Mouse (Mus musculus) midbrain, embryonic 15.5 days (tissue): ENCODE data around the gene Gm49388. TPM values are rescaled to one million over a fixed set of nuclear protein-coding genes. Genes with fewer than 3 reads are reported as not detected.

Experiments
- ATAC-seq: fragments of 200-750 bp; cut with Nextera tagmentation; replicated peaks from 2 replicates; pipeline ENCODE4 v1.8.0; 2017; ENCODE audit warnings: moderate TSS enrichment
- H3K27ac ChIP-seq: fragments of 300-500 bp; sonication (generic); 2 replicates; pipeline ENCODE4 v1.5.1; 2015; ENCODE audit warnings: mild to moderate bottlenecking, inconsistent platforms
- H3K27me3 ChIP-seq: fragments of 300-500 bp; sonication (generic); replicated peaks from 2 replicates; pipeline ENCODE4 v1.6.1; 2015; ENCODE audit warnings: inconsistent platforms
- H3K36me3 ChIP-seq: fragments of 300-500 bp; sonication (generic); replicated peaks from 2 replicates; pipeline ENCODE4 v1.6.1; 2015; ENCODE audit warnings: inconsistent platforms
- H3K4me1 ChIP-seq: fragments of 300-500 bp; sonication (generic); 2 replicates; pipeline ENCODE4 v1.6.1; 2015; ENCODE audit warnings: inconsistent platforms
- H3K4me2 ChIP-seq: fragments of 300-500 bp; sonication (generic); 2 replicates; pipeline ENCODE4 v1.6.1; 2015; ENCODE audit warnings: inconsistent platforms, mild to moderate bottlenecking, moderate library complexity
- H3K4me3 ChIP-seq: fragments of 300-500 bp; sonication (generic); 2 replicates; pipeline ENCODE4 v1.5.1; 2015; ENCODE audit warnings: mild to moderate bottlenecking, inconsistent platforms
- H3K9ac ChIP-seq: fragments of 300-500 bp; sonication (generic); 2 replicates; pipeline ENCODE4 v1.6.1; 2015; ENCODE audit warnings: mild to moderate bottlenecking, inconsistent platforms
- H3K9me3 ChIP-seq: fragments of 300-500 bp; sonication (generic); 2 replicates; pipeline ENCODE4 v1.6.1; 2016; ENCODE audit warnings: inconsistent platforms
- WGBS: fragments of 180-500 bp; shearing (Covaris S2); methylation state at CpG from one replicate; pipeline ENCODE4 v1.1.7; 2015; ENCODE audit warnings: mixed read lengths; 5-methylcytosine and 5-hydroxymethylcytosine counted together
- polyA plus RNA-seq: library from polyadenylated mRNA; unstranded; fragments of >200 nt; fragmentation: Nextera tagmentation; extraction: Ambion mirVana; gene quantifications from 2 replicates; pipeline ENCODE4 v1.2.1, GENCODE M21; 2015

Gm49388 gene
- not detected in 2 replicates for polyA plus RNA-seq

DNA sequence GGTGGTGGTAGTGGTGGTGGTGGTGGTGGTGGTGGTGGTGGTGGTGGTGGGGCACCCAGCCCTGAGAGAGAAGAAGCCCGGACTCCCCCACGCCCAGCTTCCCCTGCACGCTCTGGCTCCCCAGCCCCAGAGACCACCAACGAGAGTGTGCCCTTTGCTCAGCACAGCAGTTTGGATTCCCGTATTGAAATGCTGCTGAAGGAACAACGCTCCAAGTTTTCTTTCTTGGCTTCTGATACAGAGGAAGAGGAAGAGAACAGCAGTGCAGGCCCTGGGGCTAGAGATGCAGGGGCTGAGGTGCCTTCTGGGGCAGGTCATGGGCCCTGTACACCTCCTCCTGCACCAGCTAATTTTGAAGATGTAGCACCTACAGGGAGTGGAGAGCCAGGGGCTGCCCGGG, at the start of gene Gm49388:
TSS of gene Gm49388 (plus strand) at position 301 of the 400 bp plus-strand sequence.
- no peaks in the 10 kb centered on the region for H3K9me3 ChIP-seq
- H3K36me3 ChIP-seq, result peaks cover 85% of the 10 kb centered on the region
- H3K4me3 ChIP-seq, result no peak within 1 kb of the TSS
- no peak within 1 kb of the TSS for H3K4me2 ChIP-seq
- no peak within 1 kb of the TSS for H3K9ac ChIP-seq
- H3K4me1 ChIP-seq, result no peaks in the 10 kb centered on the region
- WGBS, result 94% methylated on average over 7 of the region's 7 CpGs
- H3K27ac ChIP-seq, result no peak within 1 kb of the TSS
- no peak for ATAC-seq
- H3K27me3 ChIP-seq, result no peaks in the 10 kb centered on the region

DNA sequence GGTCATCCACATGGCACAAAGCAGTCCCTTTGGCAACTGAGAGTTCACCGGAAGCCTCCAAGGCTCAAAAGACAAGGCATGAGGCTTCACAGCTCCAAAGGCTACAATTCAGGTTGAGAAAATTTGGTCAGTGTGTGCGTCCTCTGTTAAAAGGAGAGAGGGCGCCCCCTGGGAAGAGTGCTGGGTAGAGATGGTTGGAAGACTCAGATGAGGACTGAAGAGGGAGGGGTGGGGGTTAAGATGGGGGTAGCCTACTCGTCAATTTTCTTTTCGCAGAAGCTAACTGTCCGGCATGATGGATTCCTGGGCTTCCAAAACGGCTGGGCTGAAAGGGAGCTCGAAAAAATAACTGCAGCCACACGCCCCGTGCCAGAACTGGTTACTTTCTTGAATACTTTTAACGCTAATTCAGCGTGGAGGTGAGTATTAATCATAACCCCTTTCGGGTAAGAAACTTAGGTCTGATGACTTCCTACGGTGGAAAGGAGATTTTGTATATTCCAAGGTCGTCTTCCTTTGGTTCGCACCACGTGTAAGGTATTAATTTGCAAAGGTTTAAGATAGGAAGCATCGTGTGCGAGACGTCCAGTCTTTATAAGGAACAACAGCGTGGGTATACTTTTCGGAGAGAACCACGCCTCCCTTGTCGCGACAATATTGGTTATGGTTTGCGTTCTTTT, 40.9 kb upstream of the Gm49388 start, which contains the start of gene Fbxl19:
TSS of gene Fbxl19 (plus strand) at position 178 of the 680 bp plus-strand sequence.
- H3K4me3 ChIP-seq, result peak within 1 kb of the TSS; percentile 94
- H3K4me2 ChIP-seq, result peak within 1 kb of the TSS; percentile 71
- WGBS, result 2% methylated on average over 26 of the region's 26 CpGs
- peaks cover 14% of the 10 kb centered on the region for H3K36me3 ChIP-seq
- ATAC-seq, result no peak
- no peaks in the 10 kb centered on the region for H3K27me3 ChIP-seq
- peak within 1 kb of the TSS; percentile 92 for H3K27ac ChIP-seq
- H3K9ac ChIP-seq, result peak within 1 kb of the TSS; percentile 52
- no peaks in the 10 kb centered on the region for H3K9me3 ChIP-seq
- peaks cover 24% of the 10 kb centered on the region for H3K4me1 ChIP-seq

DNA sequence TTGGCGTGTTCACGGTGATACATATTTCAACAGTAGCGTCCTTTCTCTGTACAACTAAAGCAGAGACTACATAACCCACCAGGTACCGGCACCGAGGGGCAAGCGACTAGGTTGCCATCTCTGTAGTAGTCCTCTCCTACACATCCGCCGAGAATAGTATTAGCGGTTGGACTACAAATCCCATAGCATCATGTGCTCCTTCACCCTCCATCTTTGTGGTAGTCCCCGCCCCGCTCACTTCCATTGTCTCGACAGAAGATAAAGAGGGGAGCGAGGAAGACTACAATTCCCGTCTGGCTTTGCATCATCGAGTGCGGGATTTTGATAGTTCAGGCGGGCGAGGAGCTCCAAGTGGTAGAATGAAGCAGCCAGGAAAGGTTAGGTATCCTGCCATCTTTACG, 40.2 kb upstream of the Gm49388 start:
- H3K27me3 ChIP-seq, result no peaks in the 10 kb centered on the region
- peaks cover 24% of the 10 kb centered on the region for H3K4me1 ChIP-seq
- H3K4me3 ChIP-seq, result peak overlapping the region; percentile 94
- under 1% methylated on average over 19 of the region's 19 CpGs for WGBS
- H3K9me3 ChIP-seq, result no peaks in the 10 kb centered on the region
- ATAC-seq, result peak; percentile 92
- peak overlapping the region; percentile 92 for H3K27ac ChIP-seq
- H3K9ac ChIP-seq, result peak overlapping the region; percentile 52
- H3K36me3 ChIP-seq, result peaks cover 21% of the 10 kb centered on the region
- peak overlapping the region; percentile 71 for H3K4me2 ChIP-seq

DNA sequence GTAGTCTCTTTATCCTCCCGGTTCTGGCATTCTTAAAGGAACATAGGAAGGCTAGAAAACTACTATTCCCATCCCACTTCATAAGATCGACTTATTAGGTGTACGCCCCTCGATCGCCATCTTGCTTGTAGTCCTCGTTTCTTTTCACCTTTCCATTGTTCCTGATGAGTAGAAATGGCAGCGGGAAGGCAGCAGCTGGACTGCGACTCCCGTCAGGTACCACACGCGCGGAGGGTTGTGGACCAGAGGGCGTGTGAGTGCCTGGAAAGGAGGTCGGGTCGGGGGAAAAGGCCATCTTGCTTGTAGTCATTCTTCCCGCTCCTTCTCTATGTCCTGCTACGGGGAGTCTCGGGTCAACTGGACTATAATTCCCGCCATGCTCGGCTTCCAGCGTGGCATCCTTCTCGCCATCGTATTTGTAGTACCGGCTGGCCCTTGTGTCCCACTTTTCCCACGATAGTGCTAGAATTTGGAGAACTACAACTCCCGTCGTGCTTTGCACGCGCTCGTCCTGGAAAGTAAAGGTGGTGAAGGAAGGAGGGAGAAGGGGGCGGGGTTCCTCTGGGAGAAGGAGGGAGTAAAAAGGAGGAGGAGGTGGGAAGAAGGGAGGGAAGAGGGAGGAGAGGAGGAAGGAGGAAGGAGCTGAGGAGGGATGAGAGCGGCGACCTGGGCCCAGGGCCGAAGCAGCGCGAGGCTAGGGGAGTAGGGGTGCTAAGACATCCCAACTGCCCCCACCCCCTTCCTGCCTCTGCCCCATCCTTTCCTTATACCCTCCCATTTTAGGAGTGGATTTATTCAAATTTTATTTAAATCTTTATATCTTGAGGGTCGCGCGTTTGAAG, 39.5 kb upstream of the Gm49388 start:
- under 1% methylated on average over 39 of the region's 39 CpGs for WGBS
- peak; percentile 94 for ATAC-seq
- H3K9ac ChIP-seq, result peak overlapping the region; percentile 94
- peak overlapping the region; percentile 94 for H3K4me3 ChIP-seq
- H3K4me2 ChIP-seq, result peak overlapping the region; percentile 71
- H3K9me3 ChIP-seq, result no peaks in the 10 kb centered on the region
- peaks cover 24% of the 10 kb centered on the region for H3K4me1 ChIP-seq
- H3K27ac ChIP-seq, result peak overlapping the region; percentile 92
- H3K27me3 ChIP-seq, result no peaks in the 10 kb centered on the region
- H3K36me3 ChIP-seq, result peaks cover 26% of the 10 kb centered on the region

DNA sequence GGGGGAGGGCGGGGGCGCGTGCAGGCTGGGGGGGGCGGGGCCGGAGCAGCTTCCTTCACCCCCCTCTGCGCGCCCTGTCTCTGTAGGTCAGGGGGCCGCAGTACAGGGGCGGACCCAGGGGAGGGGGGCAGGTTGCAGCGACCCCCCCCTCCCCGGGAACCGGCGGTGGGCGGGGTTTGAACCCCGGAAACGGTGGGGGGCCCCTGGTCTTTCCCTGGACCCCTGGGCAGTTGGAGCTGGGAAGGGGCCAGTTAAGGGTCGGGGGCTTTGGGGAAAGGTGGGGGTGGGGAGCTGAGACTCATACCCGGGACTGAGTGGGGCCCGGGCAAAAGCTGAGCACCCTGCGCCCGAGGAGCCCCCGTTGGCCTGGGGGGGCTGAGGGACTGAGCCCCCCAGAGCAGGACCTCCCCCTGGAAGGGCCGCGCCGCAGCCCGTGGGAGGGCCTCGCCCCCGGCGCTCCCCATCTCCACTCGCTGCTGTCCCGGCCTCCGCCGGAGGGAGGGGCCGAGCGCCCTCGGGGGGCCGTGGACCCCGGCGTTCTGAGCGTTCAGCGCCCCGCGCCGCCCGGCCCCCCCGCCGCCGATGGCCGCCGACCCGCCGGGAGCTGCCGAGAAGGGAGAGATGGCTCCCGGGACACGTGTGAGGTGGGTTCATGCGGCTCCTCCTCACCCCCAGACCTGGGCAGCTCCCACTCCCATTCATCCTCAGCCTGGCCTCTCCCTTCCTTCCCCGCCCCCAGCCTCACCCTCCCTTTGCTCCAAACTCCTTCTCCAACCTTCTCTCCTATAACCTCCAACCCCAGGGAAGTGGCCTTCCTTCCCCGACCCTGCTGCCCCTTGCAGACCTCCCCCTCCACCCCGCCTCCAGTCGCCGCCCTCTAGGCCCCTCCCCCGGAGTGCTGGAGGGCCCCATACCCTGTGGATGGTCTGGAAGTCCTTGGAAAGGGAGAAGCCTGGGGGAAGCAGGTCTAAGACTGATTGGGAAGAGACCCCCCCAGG, 38.6 kb upstream of the Gm49388 start:
- Histone ChIP-seq H3K36me3 (peaks cover 36% of the 10 kb centered on the region), H3K4me2 (peak overlapping the region; percentile 71), H3K9me3 (no peaks in the 10 kb centered on the region), H3K27me3 (no peaks in the 10 kb centered on the region), H3K4me3 (peak overlapping the region; percentile 94), H3K4me1 (peaks cover 24% of the 10 kb centered on the region), H3K9ac (peak overlapping the region; percentile 94), H3K27ac (peak overlapping the region; percentile 92)
- WGBS, result under 1% methylated on average over 48 of the region's 62 CpGs
- no peak for ATAC-seq

DNA sequence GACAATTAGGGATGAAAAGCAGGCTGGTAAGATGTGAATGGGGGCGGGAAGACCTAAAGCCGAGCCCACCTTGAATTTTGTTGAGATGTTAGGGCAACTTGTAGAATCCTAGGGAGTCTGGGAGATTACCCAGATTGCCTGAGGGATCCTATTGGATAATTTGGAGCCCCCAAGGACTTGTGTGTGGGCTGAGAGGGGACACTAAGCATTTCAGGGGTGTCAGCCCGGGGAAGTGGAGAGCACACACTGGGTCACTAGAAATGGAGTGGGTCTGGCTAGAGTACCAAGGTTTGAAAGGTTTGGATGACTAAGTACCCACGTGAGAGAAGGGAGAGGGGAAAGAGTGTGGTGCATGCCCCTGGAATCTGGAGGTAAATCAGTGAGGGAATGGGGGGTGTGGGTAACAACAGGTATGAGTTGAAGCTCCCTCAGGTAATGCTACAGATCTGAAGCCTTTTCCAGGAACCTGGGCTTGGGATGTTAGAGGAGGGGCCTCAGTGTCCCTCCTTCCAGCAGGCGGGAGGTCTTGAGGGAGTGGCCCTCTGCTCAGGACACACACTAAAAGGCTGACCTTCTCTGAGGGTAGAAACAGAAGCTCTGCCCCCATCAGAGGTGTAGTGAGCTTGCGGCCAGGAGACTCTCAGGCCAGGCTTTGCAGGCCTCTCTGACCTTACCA, 37.7 kb upstream of the Gm49388 start:
- WGBS, result 38% methylated on average over 6 of the region's 6 CpGs
- ATAC-seq, result no peak
- H3K27ac ChIP-seq, result peak overlapping the region; percentile 92; the same call in 1 of the 2 replicates

DNA sequence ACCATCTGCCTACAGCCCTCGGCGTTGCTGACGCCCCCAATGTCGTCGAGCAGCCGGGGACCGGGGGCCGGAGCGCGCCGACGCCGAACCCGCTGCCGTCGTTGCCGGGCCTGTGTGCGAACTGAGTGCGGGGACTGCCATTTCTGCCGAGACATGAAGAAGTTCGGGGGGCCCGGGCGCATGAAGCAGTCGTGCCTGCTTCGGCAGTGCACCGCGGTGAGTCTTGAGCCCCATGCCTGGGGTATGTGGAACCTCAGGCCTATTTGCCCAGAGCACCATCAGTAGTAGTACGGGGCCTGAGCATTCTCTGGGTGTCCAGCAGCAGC, 37.2 kb upstream of the Gm49388 start:
- Histone ChIP-seq H3K4me1 (peaks cover 30% of the 10 kb centered on the region), H3K9me3 (no peaks in the 10 kb centered on the region), H3K9ac (no peak overlapping the region), H3K36me3 (peaks cover 40% of the 10 kb centered on the region), H3K27ac (no peak overlapping the region), H3K4me2 (peak overlapping the region; percentile 71; the same call in 1 of the 2 replicates), H3K4me3 (peak overlapping the region; percentile 94), H3K27me3 (no peaks in the 10 kb centered on the region)
- no peak for ATAC-seq
- 94% methylated on average over 28 of the region's 28 CpGs for WGBS

More for the DNA sequence above, 37.7 kb upstream of the Gm49388 start:
- Histone ChIP-seq H3K9ac (peak overlapping the region; percentile 94), H3K4me3 (peak overlapping the region; percentile 94), H3K27me3 (no peaks in the 10 kb centered on the region), H3K4me2 (peak overlapping the region; percentile 71), H3K4me1 (peaks cover 25% of the 10 kb centered on the region), H3K9me3 (no peaks in the 10 kb centered on the region), H3K36me3 (peaks cover 40% of the 10 kb centered on the region)

DNA sequence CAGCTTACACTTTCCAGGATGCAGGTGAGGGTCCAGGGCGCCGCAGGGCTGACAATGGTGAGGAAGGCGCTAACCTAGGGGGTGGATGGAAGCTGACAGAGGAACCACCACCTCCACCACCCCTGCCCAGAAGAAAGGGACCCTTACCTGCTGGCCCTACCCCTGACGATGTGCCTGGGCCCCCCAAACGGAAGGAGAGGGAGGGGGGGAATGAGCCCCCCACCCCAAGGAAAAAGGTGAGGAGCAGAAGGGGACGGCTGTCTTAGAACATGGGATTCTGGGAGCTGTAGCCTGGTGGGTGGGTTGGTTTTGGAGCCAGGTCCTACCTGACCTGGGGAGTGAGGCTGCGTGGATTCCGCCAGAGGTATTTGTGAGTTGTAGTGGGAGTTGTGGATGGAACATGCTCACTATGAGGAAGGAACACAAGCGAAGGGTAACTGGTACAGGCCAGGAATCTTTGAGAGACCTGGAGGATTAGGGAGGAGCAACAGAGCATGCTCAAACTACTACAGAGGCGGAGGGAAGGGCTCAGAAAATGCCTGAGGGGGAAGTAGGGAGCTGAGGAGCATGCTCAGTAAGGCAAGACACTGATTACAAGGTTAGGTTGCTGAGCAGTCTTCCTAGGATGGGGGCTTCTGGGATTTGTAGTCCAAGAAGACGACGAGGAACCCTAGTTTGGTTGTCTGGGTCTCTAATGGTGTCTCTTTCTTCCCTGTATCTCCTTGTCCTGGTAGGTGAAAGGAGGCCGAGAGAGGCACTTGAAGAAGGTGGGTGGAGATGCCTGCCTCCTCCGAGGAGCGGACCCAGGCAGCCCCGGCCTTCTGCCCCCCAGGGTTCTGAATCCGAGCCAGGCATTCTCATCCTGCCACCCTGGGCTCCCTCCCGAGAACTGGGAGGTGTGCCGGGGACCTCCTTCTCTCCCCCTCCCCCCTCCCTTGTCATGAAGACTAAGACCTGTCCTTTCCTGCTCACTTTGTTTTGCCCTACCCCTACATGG, 35.0 kb upstream of the Gm49388 start:
- 87% methylated on average over 19 of the region's 19 CpGs for WGBS
- H3K36me3 ChIP-seq, result peaks cover 45% of the 10 kb centered on the region

DNA sequence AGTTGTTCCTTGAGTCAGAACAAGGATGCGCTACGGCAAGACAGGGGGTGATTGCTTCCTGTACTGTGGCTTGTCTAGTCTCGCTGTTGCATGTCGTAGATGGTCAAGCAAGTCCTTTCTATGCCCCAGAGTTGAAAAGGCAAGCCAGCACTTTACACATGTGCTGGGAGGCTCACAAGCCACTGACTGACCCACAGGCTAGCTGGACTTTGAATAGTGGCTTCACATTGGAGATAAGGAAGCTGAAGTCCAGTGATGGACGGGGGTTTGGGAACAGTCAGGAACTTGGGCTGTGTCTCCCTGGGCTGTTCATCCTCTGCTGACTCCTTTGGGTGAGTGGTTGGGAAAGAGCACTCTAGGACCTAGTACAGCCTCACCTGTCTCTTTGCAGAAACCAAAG, 33.8 kb upstream of the Gm49388 start:
- H3K9ac ChIP-seq, result no peak overlapping the region
- no peak for ATAC-seq
- H3K27ac ChIP-seq, result no peak overlapping the region
- 94% methylated on average over 5 of the region's 5 CpGs for WGBS
- H3K4me3 ChIP-seq, result no peak overlapping the region
- peaks cover 35% of the 10 kb centered on the region for H3K4me1 ChIP-seq
- H3K9me3 ChIP-seq, result no peaks in the 10 kb centered on the region
- H3K4me2 ChIP-seq, result no peak overlapping the region
- peaks cover 45% of the 10 kb centered on the region for H3K36me3 ChIP-seq
- no peaks in the 10 kb centered on the region for H3K27me3 ChIP-seq

More for the DNA sequence above, 35.0 kb upstream of the Gm49388 start:
- Histone ChIP-seq H3K9ac (no peak overlapping the region), H3K4me3 (no peak overlapping the region), H3K4me2 (no peak overlapping the region), H3K27ac (no peak overlapping the region), H3K4me1 (peaks cover 27% of the 10 kb centered on the region), H3K9me3 (no peaks in the 10 kb centered on the region), H3K27me3 (no peaks in the 10 kb centered on the region)
- ATAC-seq, result no peak

DNA sequence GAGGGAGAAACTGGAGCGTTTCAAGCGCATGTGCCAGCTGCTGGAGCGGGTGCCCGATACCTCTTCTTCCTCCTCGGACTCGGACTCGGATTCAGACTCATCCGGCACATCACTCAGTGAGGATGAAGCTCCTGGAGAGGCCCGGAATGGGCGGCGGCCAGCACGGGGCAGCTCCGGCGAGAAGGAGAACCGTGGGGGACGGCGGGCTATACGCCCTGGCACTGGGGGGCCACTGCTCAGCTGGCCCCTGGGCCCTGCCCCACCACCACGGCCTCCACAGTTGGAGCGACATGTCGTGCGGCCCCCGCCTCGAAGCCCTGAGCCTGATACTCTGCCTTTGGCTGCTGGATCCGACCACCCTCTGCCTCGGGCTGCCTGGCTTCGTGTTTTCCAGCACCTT, 33.3 kb upstream of the Gm49388 start:
- peaks cover 37% of the 10 kb centered on the region for H3K4me1 ChIP-seq

More for the DNA sequence above, 33.3 kb upstream of the Gm49388 start:
- no peaks in the 10 kb centered on the region for H3K9me3 ChIP-seq
- H3K27ac ChIP-seq, result no peak overlapping the region
- no peak overlapping the region for H3K4me2 ChIP-seq
- peak overlapping the region; percentile 16; the same call in 1 of the 2 replicates for H3K9ac ChIP-seq
- ATAC-seq, result no peak
- H3K4me3 ChIP-seq, result no peak overlapping the region
- peaks cover 47% of the 10 kb centered on the region for H3K36me3 ChIP-seq
- no peaks in the 10 kb centered on the region for H3K27me3 ChIP-seq
- WGBS, result 96% methylated on average over 27 of the region's 27 CpGs
